Mouse (Mus musculus) neutrophil, adult 5-6 weeks (primary cell): ENCODE measurements around the gene Pgam5. TPM values are rescaled to one million over a fixed set of nuclear protein-coding genes. Genes with fewer than 3 reads are reported as not detected.

Experiments used
- ATAC-seq: fragments of 151-379, 151-347 bp; 2 replicates; pipeline ENCODE4 v1.8.0; 2017; ENCODE audit warnings: mild to moderate bottlenecking, moderate TSS enrichment; ENCODE audit not compliant: insufficient number of reproducible peaks, poor library complexity, low FRiP score, severe bottlenecking; ENCODE audit errors: extremely low read depth
- total RNA-seq: library from RNA; stranded (forward); fragments of 200-1000 nt; gene quantifications from 2 replicates; pipeline ENCODE4 v1.2.3, GENCODE M21; 2017

The Pgam5 gene
- total RNA-seq = 29.3 and 32.0 TPM in 2 replicates

GRCm38 (mm10) chr5:110269141-110270101 is at the start of gene Pgam5:
Pgam5 (minus strand) TSS chr5:110269913.
- ATAC-seq = peak; percentile 91

- no peak for ATAC-seq
Observed at GRCm38 (mm10) chr5:110313127-110313526, 43.4 kb upstream of the Pgam5 start.

GRCm38 (mm10) chr5:110308861-110309260 is 39.1 kb upstream of the Pgam5 start:
- ATAC-seq = no peak

GRCm38 (mm10) chr5:110300591-110300990 is 30.9 kb upstream of the Pgam5 start:
- no peak for ATAC-seq

GRCm38 (mm10) chr5:110296637-110297036 is 26.9 kb upstream of the Pgam5 start:
- ATAC-seq = no peak

GRCm38 (mm10) chr5:110291649-110292048 is 21.9 kb upstream of the Pgam5 start:
- ATAC-seq = no peak

- no peak for ATAC-seq
Observed at GRCm38 (mm10) chr5:110287084-110287475, 17.4 kb upstream of the Pgam5 start.

GRCm38 (mm10) chr5:110286446-110287083 is 16.9 kb upstream of the Pgam5 start:
- peak; percentile 2; the same call in 1 of the 2 replicates for ATAC-seq

GRCm38 (mm10) chr5:110285770-110286445 is 16.2 kb upstream of the Pgam5 start, which contains the start of the genes Pxmp2 and Pole:
Pxmp2 (minus strand) TSS chr5:110286186.
Pole (plus strand) TSS chr5:110286306.
- ATAC-seq = peak; percentile 91

- ATAC-seq = no peak
Observed at GRCm38 (mm10) chr5:110285156-110285555, 15.4 kb upstream of the Pgam5 start.

- ATAC-seq = peak; percentile 68
Observed at GRCm38 (mm10) chr5:110284536-110284935, 14.8 kb upstream of the Pgam5 start.

GRCm38 (mm10) chr5:110281984-110282383 is 12.3 kb upstream of the Pgam5 start:
- no peak for ATAC-seq

GRCm38 (mm10) chr5:110276910-110277309 is 7.2 kb upstream of the Pgam5 start:
- ATAC-seq = no peak

- no peak for ATAC-seq
Observed at GRCm38 (mm10) chr5:110276391-110276790, 6.7 kb upstream of the Pgam5 start.

GRCm38 (mm10) chr5:110274846-110275245 is 5.1 kb upstream of the Pgam5 start:
- no peak for ATAC-seq

- no peak for ATAC-seq
Observed at GRCm38 (mm10) chr5:110274147-110274546, 4.4 kb upstream of the Pgam5 start.

GRCm38 (mm10) chr5:110270242-110270641 is 529 bp upstream of the Pgam5 start:
- no peak for ATAC-seq

GRCm38 (mm10) chr5:110266941-110267340 is 2.8 kb downstream of the Pgam5 start:
- ATAC-seq = no peak

- ATAC-seq = no peak
Observed at GRCm38 (mm10) chr5:110244091-110244490, 25.6 kb downstream of the Pgam5 start.
